Mouse (Mus musculus): ENCODE measurements around the gene Grm7.

Grm7 gene

GRCm38 (mm10) chr6:111584851-111585250, 939.5 kb downstream of the Grm7 start:
- no peak for DNase-seq

GRCm38 (mm10) chr6:111587572-111587971, 942.2 kb downstream of the Grm7 start:
- DNase-seq: no peak

- DNase-seq: no peak
Measured at GRCm38 (mm10) chr6:111601892-111602654, 956.7 kb downstream of the Grm7 start.

- no peak for DNase-seq
Measured at GRCm38 (mm10) chr6:111610396-111610795, 965.0 kb downstream of the Grm7 start.

- no peak for DNase-seq
Measured at GRCm38 (mm10) chr6:111613834-111614233, 968.5 kb downstream of the Grm7 start.

Measured in thymus, postnatal 25 days (tissue).